Mouse (Mus musculus): ENCODE results near the gene Ccdc13.

- TF ChIP-seq CTCF (IDR thresholded peaks at IDR 0.05; ENCODE audit: borderline replicate concordance, control insufficient read depth, extremely low read depth, insufficient read depth, low read length, poor library complexity): no peak
- no peak for TF ChIP-seq POLR2A (IDR thresholded peaks at IDR 0.05; ENCODE audit: control insufficient read depth, extremely low read depth, insufficient read depth, low read length, poor library complexity)
These were observed 25.6 kb upstream of the Ccdc13 start for GRCm38 (mm10) chr9:121864837-121865236.

Measured in thymus, adult 2 months (tissue).